Mouse (Mus musculus) midbrain, embryonic 14.5 days (tissue): Measurements from ENCODE around the gene Pnkp. TPM values are rescaled to one million over a fixed set of nuclear protein-coding genes. Genes with fewer than 3 reads are reported as not detected.
"Not testable (repeated sequence)": the region's sequence is repeated elsewhere in the genome, so short reads cannot be mapped to it uniquely, and the experiment has no call there.

ENCODE experiments used
- ATAC-seq: fragments of 200-750 bp; cut with Nextera tagmentation; 2 replicates; pipeline ENCODE4 v1.8.0; 2017; ENCODE audit warnings: moderate number of reproducible peaks, moderate library complexity; ENCODE audit not compliant: low FRiP score, low TSS enrichment
- DNase-seq: peaks from one replicate; pipeline ENCODE4 v3.0.0-alpha.2; 2015
- H3K27ac ChIP-seq: fragments of 300-500 bp; sonication (generic); replicated peaks from 2 replicates; pipeline ENCODE4 v1.5.1; 2014; ENCODE audit warnings: mild to moderate bottlenecking, low read depth, low read length, moderate library complexity
- H3K27me3 ChIP-seq: fragments of 300-500 bp; sonication (generic); 2 replicates; pipeline ENCODE4 v1.6.1; 2014; ENCODE audit warnings: low read length, control low read depth, mixed read lengths; ENCODE audit not compliant: control insufficient read depth, insufficient read depth
- H3K36me3 ChIP-seq: fragments of 300-500 bp; sonication (generic); 2 replicates; pipeline ENCODE4 v1.6.1; 2014; ENCODE audit warnings: low read length, control low read depth; ENCODE audit not compliant: control insufficient read depth, insufficient read depth
- H3K4me1 ChIP-seq: fragments of 300-500 bp; sonication (generic); 2 replicates; pipeline ENCODE4 v1.6.1; 2014; ENCODE audit warnings: mild to moderate bottlenecking, antibody characterized with exemption, low read length, control low read depth; ENCODE audit not compliant: control insufficient read depth, insufficient read depth
- H3K4me2 ChIP-seq: fragments of 300-500 bp; sonication (generic); 2 replicates; pipeline ENCODE4 v1.6.1; 2014; ENCODE audit warnings: mild to moderate bottlenecking, low read length, moderate library complexity
- H3K4me3 ChIP-seq: fragments of 300-500 bp; sonication (generic); replicated peaks from 2 replicates; pipeline ENCODE4 v1.5.1; 2014; ENCODE audit warnings: low read depth, low read length
- H3K9ac ChIP-seq: fragments of 300-500 bp; sonication (generic); replicated peaks from 2 replicates; pipeline ENCODE4 v1.6.1; 2014; ENCODE audit warnings: mild to moderate bottlenecking, low read length, moderate library complexity
- H3K9me3 ChIP-seq: fragments of 300-500 bp; sonication (generic); 2 replicates; pipeline ENCODE4 v1.6.1; 2016; ENCODE audit warnings: low read length, control low read depth, mixed read lengths; ENCODE audit not compliant: control insufficient read depth
- WGBS: fragments of 180-500 bp; shearing (Covaris S2); extraction: QIAGEN DNeasy Blood & Tissue Kit; methylation state at CpG from one replicate; pipeline ENCODE4 v1.1.7; 2014; 5-methylcytosine and 5-hydroxymethylcytosine counted together
- polyA plus RNA-seq: library from polyadenylated mRNA; unstranded; fragments of >200 nt; fragmentation: Nextera tagmentation; extraction: Ambion mirVana; gene quantifications from 2 replicates; pipeline ENCODE4 v1.2.1, GENCODE M21; 2014

The Pnkp gene
- polyA plus RNA-seq, 1 experiment from 2014 or later: 30.4 TPM

DNA sequence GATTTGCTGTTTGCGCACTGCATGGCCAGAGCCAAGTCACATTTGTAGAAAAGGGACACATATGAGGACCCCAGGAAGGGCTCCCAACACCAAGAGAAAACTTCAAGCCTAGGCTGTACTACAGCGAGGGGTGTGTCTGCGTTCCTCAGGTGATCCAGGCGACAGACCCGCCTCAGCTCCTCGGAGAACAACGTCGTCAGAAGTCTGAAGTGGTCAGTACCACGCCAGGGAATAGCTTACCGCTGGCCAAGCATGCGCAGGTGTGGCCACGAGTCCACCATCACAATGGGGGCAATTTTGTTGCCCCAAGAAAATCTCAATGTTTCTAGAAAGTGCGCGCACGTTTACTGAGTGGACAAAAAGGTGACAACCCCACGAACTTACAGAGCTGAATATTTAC is 11.5 kb downstream of the Pnkp start:
- WGBS: 6% methylated on average over 16 of the region's 16 CpGs
- Histone ChIP-seq H3K4me3 (peak overlapping the region; percentile 99), H3K27ac (peak overlapping the region; percentile 100), H3K9ac (peak overlapping the region; percentile 99), H3K4me2 (peak overlapping the region; percentile 95), H3K9me3 (no peaks in the 10 kb centered on the region), H3K27me3 (no peaks in the 10 kb centered on the region), H3K4me1 (peaks cover 28% of the 10 kb centered on the region), H3K36me3 (peaks cover 32% of the 10 kb centered on the region)
- DNase-seq (no peak), ATAC-seq (no peak)

DNA sequence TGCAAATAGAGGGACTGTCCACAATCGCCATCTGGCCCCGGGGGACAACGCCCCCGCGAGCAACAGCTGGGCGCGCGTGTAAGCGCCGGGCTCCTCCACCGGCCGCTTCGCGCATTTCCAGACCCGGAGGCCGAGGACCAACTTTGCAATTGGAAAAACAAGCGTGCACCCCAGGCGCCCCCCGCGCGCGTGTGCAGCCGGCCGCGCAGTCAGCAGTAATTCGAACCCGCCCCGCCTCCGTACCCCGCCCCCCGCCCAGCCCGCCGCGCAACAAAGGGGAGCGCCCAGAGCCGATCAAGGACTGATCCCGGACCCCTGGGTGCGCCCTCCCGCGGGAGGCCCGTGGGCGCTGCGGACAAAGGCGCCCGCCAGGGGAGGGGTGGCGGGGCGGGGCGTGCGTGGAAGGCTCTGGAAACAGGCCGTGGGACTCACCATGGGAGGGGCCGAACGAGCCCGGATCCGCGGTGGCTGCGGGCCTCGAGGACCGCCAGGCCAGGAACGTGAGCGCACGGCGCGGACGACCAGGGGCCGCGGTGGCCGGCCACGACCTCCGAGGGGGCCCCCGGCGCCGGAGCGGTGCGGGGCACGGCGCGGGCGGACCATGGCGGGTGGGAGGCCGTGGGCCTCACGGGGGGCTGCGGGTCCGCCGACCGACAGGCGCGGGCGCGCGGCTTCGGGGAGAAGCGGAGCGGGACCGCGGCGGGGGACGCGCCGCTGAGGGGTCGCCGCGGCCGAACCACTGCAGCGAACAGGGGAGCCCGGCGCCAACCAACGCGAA is 12.2 kb downstream of the Pnkp start:
- Histone ChIP-seq H3K9me3 (no peaks in the 10 kb centered on the region), H3K9ac (peak overlapping the region; percentile 99), H3K4me3 (peak overlapping the region; percentile 99), H3K36me3 (peaks cover 26% of the 10 kb centered on the region), H3K27ac (peak overlapping the region; percentile 100), H3K4me2 (peak overlapping the region; percentile 95), H3K4me1 (peaks cover 28% of the 10 kb centered on the region), H3K27me3 (no peaks in the 10 kb centered on the region)
- DNase-seq (peak; percentile 80), ATAC-seq (peak; percentile 32)
- WGBS: under 1% methylated on average over 108 of the region's 108 CpGs

DNA sequence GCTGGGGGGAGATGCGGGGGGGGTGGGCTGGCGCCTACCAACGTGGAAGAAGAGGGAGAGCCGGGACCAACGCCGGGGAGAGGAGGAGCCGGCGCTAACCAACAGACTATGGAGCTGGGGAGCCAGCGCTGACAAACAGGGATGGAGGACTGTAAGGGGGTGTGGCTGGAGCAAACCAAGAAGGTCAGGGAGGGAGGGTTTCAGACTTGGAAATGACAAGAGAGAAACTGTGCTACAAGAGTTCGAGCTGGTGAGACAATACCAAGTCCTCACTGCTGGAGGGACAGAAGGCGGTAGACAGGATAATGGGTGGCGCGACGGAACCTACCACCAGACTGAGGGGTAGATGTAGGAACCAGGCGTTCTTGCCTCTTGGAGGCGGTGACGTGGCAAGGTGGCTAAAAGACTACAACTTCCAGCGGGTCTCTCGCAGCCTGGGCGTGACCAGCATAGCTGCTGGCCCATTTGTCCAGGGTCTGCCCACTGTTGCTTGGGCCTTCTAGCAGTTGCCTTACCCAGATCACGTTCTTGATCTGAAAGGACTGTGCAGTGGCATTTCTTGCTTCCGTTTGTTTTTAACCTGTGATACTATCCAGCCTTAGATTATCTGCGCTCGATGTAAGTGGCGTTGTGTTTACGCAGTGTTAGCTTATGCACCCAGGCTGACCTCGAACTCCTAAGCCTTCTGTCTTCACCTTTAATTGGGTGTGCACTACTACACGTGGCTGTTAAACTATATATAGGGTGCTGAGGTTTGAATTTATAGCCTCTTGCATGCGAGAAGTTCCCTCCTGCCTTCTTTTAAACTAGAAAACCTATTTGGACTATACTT is 13.0 kb downstream of the Pnkp start, which contains the start of gene Ptov1:
TSS of gene Ptov1 (minus strand) at position 92 of the 832 bp plus-strand sequence.
- Histone ChIP-seq H3K4me3 (peak within 1 kb of the TSS; percentile 99), H3K9me3 (no peaks in the 10 kb centered on the region), H3K27ac (peak within 1 kb of the TSS; percentile 100), H3K4me1 (peaks cover 28% of the 10 kb centered on the region), H3K4me2 (peak within 1 kb of the TSS; percentile 95), H3K9ac (peak within 1 kb of the TSS; percentile 99), H3K36me3 (peaks cover 18% of the 10 kb centered on the region), H3K27me3 (no peaks in the 10 kb centered on the region)
- ATAC-seq: peak; percentile 94
- DNase-seq: peak; percentile 96
- 10% methylated on average over 29 of the region's 29 CpGs for WGBS

DNA sequence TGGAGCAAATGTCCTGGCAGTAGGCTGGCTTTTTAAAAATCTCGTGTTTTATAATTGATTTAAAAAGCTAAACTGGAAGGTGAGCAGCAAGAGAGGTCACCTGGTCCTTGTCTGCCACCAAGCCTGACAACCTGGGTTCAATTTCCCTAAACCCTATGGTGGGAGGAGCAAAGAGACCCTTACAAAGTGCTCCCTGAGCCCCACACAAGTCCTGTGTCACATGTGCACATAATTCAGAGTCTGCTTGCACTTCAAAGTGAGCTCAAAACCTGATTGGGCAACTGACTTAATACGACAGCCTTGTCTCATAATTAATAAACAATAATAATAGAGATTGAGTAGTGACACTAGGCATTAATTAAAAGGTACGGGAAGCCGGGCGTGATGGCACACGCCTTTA is 13.7 kb downstream of the Pnkp start:
- Histone ChIP-seq H3K27ac (peak overlapping the region; percentile 100), H3K9me3 (no peaks in the 10 kb centered on the region), H3K4me1 (peaks cover 28% of the 10 kb centered on the region), H3K36me3 (peaks cover 13% of the 10 kb centered on the region), H3K4me3 (peak overlapping the region; percentile 99; the same call in 1 of the 2 replicates), H3K27me3 (no peaks in the 10 kb centered on the region), H3K4me2 (peak overlapping the region; percentile 95), H3K9ac (peak overlapping the region; percentile 34)
- DNase-seq (no peak), ATAC-seq (no peak)
- 81% methylated on average over 6 of the region's 6 CpGs for WGBS

DNA sequence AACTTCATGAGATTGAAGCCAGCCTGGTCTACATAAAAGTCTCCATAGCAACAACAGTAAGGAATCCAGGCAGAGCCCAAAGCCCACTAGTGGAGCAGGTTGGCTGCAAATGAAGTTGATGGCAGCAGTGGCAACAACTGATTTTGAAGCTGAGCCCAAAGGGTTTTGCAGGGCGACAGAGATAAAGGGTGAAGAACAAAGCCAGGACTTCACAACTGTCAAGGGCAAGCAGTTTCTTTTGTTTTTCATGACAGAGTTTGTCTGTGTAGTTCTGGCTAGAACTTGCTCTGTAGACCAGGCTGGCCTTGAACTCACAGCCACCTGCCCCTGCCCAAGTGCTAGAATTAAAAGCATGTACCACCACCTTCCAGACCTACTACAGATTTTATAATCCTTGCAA is 14.2 kb downstream of the Pnkp start:
- Histone ChIP-seq H3K27me3 (no peaks in the 10 kb centered on the region), H3K4me2 (no peak overlapping the region), H3K4me3 (no peak overlapping the region), H3K27ac (no peak overlapping the region), H3K9me3 (no peaks in the 10 kb centered on the region), H3K36me3 (peaks cover 16% of the 10 kb centered on the region), H3K4me1 (peaks cover 25% of the 10 kb centered on the region), H3K9ac (no peak overlapping the region)
- WGBS: 30% methylated on average over 1 of the region's 1 CpGs
- DNase-seq (no peak), ATAC-seq (no peak)

DNA sequence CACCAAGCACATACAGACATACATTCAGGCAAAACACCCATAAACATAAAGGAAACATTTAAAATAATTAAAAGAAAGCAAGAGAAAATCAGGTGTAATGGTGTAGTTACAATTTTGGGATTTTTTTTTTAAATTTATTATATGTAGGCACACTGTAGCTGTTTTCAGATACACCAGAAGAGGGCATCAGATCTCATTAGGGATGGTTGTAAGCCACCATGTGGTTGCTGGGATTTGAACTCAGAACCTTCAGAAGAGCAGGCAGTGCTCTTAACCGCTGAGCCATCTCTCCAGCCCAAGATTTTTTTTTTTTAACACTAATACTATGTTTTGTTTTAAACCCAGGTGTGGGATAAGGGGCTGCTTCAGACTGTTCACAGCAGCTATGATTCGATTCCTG is 14.8 kb downstream of the Pnkp start:
- not testable (repeated sequence) for H3K27ac ChIP-seq, H3K9me3 ChIP-seq, H3K4me2 ChIP-seq, H3K4me3 ChIP-seq, ATAC-seq, H3K27me3 ChIP-seq, H3K9ac ChIP-seq, DNase-seq
- H3K4me1 ChIP-seq: peaks cover 19% of the 10 kb centered on the region
- peaks cover 16% of the 10 kb centered on the region for H3K36me3 ChIP-seq
- WGBS: 97% methylated on average over 2 of the region's 2 CpGs

DNA sequence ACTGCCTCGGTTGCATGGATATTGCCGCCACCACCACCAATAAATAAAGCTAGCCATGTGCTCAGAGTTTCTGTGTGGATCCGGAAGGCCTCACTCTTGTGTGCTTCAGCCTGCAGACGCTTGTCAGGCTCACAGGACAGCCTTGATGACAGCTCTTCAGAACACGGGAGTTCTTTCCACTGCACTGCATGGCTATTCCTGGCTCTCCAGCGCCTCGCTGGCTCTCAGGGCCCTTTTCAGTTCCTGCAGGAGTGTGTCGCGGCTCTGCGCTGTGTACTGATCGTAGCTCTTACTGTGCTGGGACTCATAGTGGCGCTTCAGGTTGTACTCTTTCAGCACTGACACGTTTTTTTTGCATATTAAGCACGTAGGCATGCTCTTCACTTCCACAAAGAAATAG is 20.9 kb downstream of the Pnkp start:
- Histone ChIP-seq H3K9ac (no peak overlapping the region), H3K36me3 (peaks cover 74% of the 10 kb centered on the region), H3K27ac (no peak overlapping the region), H3K4me2 (no peak overlapping the region), H3K27me3 (no peaks in the 10 kb centered on the region), H3K9me3 (no peaks in the 10 kb centered on the region), H3K4me3 (no peak overlapping the region), H3K4me1 (no peaks in the 10 kb centered on the region)
- WGBS: 90% methylated on average over 14 of the region's 14 CpGs
- ATAC-seq (no peak), DNase-seq (no peak)

DNA sequence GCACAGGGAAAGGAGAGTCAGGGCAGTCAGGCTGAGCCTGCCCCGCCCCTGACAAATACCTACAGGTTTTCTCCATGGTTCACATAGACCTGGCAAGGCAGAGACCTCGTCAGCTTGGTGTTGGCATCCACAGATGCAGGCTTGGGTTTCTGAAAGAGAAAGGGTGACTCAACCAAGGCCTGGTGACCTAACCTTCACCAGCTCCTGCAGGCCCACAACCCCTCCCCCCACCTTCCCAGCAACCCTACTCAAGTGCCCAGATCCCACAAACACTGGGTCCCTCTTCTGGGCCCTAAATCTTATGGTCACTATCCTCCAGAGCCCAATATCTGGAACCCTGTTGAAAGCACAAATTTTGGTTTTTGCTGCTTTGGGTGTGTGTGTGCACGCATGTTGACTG is 26.1 kb downstream of the Pnkp start:
- no peak overlapping the region for H3K27ac ChIP-seq
- H3K4me2 ChIP-seq: no peak overlapping the region
- H3K9ac ChIP-seq: no peak overlapping the region
- no peak overlapping the region for H3K4me3 ChIP-seq
- DNase-seq (no peak), ATAC-seq (no peak)
- H3K4me1 ChIP-seq: no peaks in the 10 kb centered on the region
- H3K27me3 ChIP-seq: no peaks in the 10 kb centered on the region
- WGBS: 95% methylated on average over 3 of the region's 3 CpGs
- peaks cover 88% of the 10 kb centered on the region for H3K36me3 ChIP-seq
- no peaks in the 10 kb centered on the region for H3K9me3 ChIP-seq
